Mouse (Mus musculus): ENCODE measurements around the gene Plekhg4. TPM values are rescaled to one million over a fixed set of nuclear protein-coding genes. Genes with fewer than 3 reads are reported as not detected.

Gene Plekhg4
- total RNA-seq, 1 experiment: 3.1 TPM

- Histone ChIP-seq H3K36me3 (ENCODE audit: control insufficient read depth, insufficient read depth, low read length, poor library complexity, severe bottlenecking) (peaks cover 6% of the 10 kb centered on the region), H3K27ac (ENCODE audit: insufficient read depth, low read depth, low read length, poor library complexity, severe bottlenecking) (no peak overlapping the region), H3K9ac (ENCODE audit: insufficient read depth, low read depth, low read length, poor library complexity, severe bottlenecking) (no peak overlapping the region)
Observed at GRCm38 (mm10) chr8:105359208-105359607, 13.9 kb upstream of the Plekhg4 start.

GRCm38 (mm10) chr8:105359646-105360045, 13.4 kb upstream of the Plekhg4 start:
- H3K36me3 ChIP-seq (ENCODE audit: control insufficient read depth, insufficient read depth, low read length, poor library complexity, severe bottlenecking): peaks cover 6% of the 10 kb centered on the region

More at GRCm38 (mm10) chr8:105359208-105359607, 13.9 kb upstream of the Plekhg4 start:
- in situ Hi-C loops (cut with MboI; ENCODE audit: low sequenced_read_pairs in 2 of 2, unreplicated experiment in 2 of 2): no loop called here
- no peak for DNase-seq (ENCODE audit: low read depth, low spot score)
- Histone ChIP-seq H3K4me3 (ENCODE audit: insufficient read depth in 1 of 2, low read depth in 1 of 2, low read length in 2 of 2, poor library complexity in 1 of 2, severe bottlenecking in 1 of 2) (no peak overlapping the region), H3K4me1 (ENCODE audit: control insufficient read depth in 2 of 2, insufficient read depth in 2 of 2, low read length in 2 of 2, poor library complexity in 1 of 2) (peaks cover 2 to 16% of the 10 kb centered on the region in 2 experiments; a peak in 2 of 4 replicates), H3K9me3 (ENCODE audit: control insufficient read depth, insufficient read depth, low read depth, low read length) (no peaks in the 10 kb centered on the region)
- TF ChIP-seq ZNF384 (IDR thresholded peaks at IDR 0.05; ENCODE audit: low read depth, low read length): no peak
- no peak for TF ChIP-seq MAFK (IDR thresholded peaks at IDR 0.05; ENCODE audit: insufficient read depth, low read depth, low read length)
- no peak for TF ChIP-seq ZC3H11A (IDR thresholded peaks at IDR 0.05; ENCODE audit: borderline replicate concordance, low read depth, low read length)

GRCm38 (mm10) chr8:105361751-105362702, 11.0 kb upstream of the Plekhg4 start:
- in situ Hi-C loops (cut with MboI; ENCODE audit: low sequenced_read_pairs in 2 of 2, unreplicated experiment in 2 of 2): no loop called here
- TF ChIP-seq ZC3H11A (IDR thresholded peaks at IDR 0.05; ENCODE audit: borderline replicate concordance, low read depth, low read length) (no peak), MAFK (IDR thresholded peaks at IDR 0.05; ENCODE audit: insufficient read depth, low read depth, low read length) (no peak), CHD2 (IDR thresholded peaks at IDR 0.05; ENCODE audit: low read depth, low read length) (no peak), HCFC1 (IDR thresholded peaks at IDR 0.05; ENCODE audit: borderline replicate concordance, insufficient read depth, low read length) (no peak), ZNF384 (IDR thresholded peaks at IDR 0.05; ENCODE audit: low read depth, low read length) (no peak)
- Histone ChIP-seq H3K36me3 (ENCODE audit: control insufficient read depth, insufficient read depth, low read length, poor library complexity, severe bottlenecking) (peaks cover 6% of the 10 kb centered on the region), H3K9me3 (ENCODE audit: control insufficient read depth, insufficient read depth, low read depth, low read length) (no peaks in the 10 kb centered on the region), H3K9ac (ENCODE audit: insufficient read depth, low read depth, low read length, poor library complexity, severe bottlenecking) (no peak overlapping the region), H3K4me3 (ENCODE audit: insufficient read depth in 1 of 2, low read depth in 1 of 2, low read length in 2 of 2, poor library complexity in 1 of 2, severe bottlenecking in 1 of 2) (no peak overlapping the region), H3K4me1 (ENCODE audit: control insufficient read depth in 2 of 2, insufficient read depth in 2 of 2, low read length in 2 of 2, poor library complexity in 1 of 2) (peaks cover 0 to 6% of the 10 kb centered on the region in 2 experiments; a peak in 2 of 4 replicates), H3K27ac (ENCODE audit: insufficient read depth, low read depth, low read length, poor library complexity, severe bottlenecking) (no peak overlapping the region)
- no peak for DNase-seq (ENCODE audit: low read depth, low spot score)

More at GRCm38 (mm10) chr8:105359646-105360045, 13.4 kb upstream of the Plekhg4 start:
- in situ Hi-C loops (cut with MboI; ENCODE audit: low sequenced_read_pairs in 2 of 2, unreplicated experiment in 2 of 2): no loop called here
- H3K4me1 ChIP-seq (ENCODE audit: control insufficient read depth in 2 of 2, insufficient read depth in 2 of 2, low read length in 2 of 2, poor library complexity in 1 of 2): peaks cover under 1 to 16% of the 10 kb centered on the region in 2 experiments; a peak in 2 of 4 replicates
- no peak for DNase-seq (ENCODE audit: low read depth, low spot score)
- TF ChIP-seq CHD2 (IDR thresholded peaks at IDR 0.05; ENCODE audit: low read depth, low read length): no peak
- no peak for TF ChIP-seq MAFK (IDR thresholded peaks at IDR 0.05; ENCODE audit: insufficient read depth, low read depth, low read length)
- TF ChIP-seq ZC3H11A (IDR thresholded peaks at IDR 0.05; ENCODE audit: borderline replicate concordance, low read depth, low read length): no peak
- TF ChIP-seq ZNF384 (IDR thresholded peaks at IDR 0.05; ENCODE audit: low read depth, low read length): no peak
- no peak for TF ChIP-seq HCFC1 (IDR thresholded peaks at IDR 0.05; ENCODE audit: borderline replicate concordance, insufficient read depth, low read length)
- H3K4me3 ChIP-seq (ENCODE audit: insufficient read depth in 1 of 2, low read depth in 1 of 2, low read length in 2 of 2, poor library complexity in 1 of 2, severe bottlenecking in 1 of 2): no peak overlapping the region
- H3K9me3 ChIP-seq (ENCODE audit: control insufficient read depth, insufficient read depth, low read depth, low read length): no peaks in the 10 kb centered on the region
- H3K9ac ChIP-seq (ENCODE audit: insufficient read depth, low read depth, low read length, poor library complexity, severe bottlenecking): no peak overlapping the region
- no peak overlapping the region for H3K27ac ChIP-seq (ENCODE audit: insufficient read depth, low read depth, low read length, poor library complexity, severe bottlenecking)

- H3K27ac ChIP-seq (ENCODE audit: insufficient read depth, low read depth, low read length, poor library complexity, severe bottlenecking): no peak overlapping the region
Observed at GRCm38 (mm10) chr8:105367107-105367506, 6.0 kb upstream of the Plekhg4 start.

More at GRCm38 (mm10) chr8:105367107-105367506, 6.0 kb upstream of the Plekhg4 start:
- TF ChIP-seq CHD2 (IDR thresholded peaks at IDR 0.05; ENCODE audit: low read depth, low read length) (no peak), ZC3H11A (IDR thresholded peaks at IDR 0.05; ENCODE audit: borderline replicate concordance, low read depth, low read length) (no peak), MAFK (IDR thresholded peaks at IDR 0.05; ENCODE audit: insufficient read depth, low read depth, low read length) (no peak), ZNF384 (IDR thresholded peaks at IDR 0.05; ENCODE audit: low read depth, low read length) (no peak), HCFC1 (IDR thresholded peaks at IDR 0.05; ENCODE audit: borderline replicate concordance, insufficient read depth, low read length) (no peak)
- DNase-seq (ENCODE audit: low read depth, low spot score): no peak
- H3K4me1 ChIP-seq (ENCODE audit: control insufficient read depth in 2 of 2, insufficient read depth in 2 of 2, low read length in 2 of 2, poor library complexity in 1 of 2): peaks cover 0 to 3% of the 10 kb centered on the region in 2 experiments; a peak in 2 of 4 replicates
- no peak overlapping the region for H3K4me3 ChIP-seq (ENCODE audit: insufficient read depth in 1 of 2, low read depth in 1 of 2, low read length in 2 of 2, poor library complexity in 1 of 2, severe bottlenecking in 1 of 2)
- in situ Hi-C loops (cut with MboI; ENCODE audit: low sequenced_read_pairs in 2 of 2, unreplicated experiment in 2 of 2): no loop called here
- H3K36me3 ChIP-seq (ENCODE audit: control insufficient read depth, insufficient read depth, low read length, poor library complexity, severe bottlenecking): peaks cover 4% of the 10 kb centered on the region; the same call in 1 of the 2 replicates
- H3K9me3 ChIP-seq (ENCODE audit: control insufficient read depth, insufficient read depth, low read depth, low read length): no peaks in the 10 kb centered on the region
- H3K9ac ChIP-seq (ENCODE audit: insufficient read depth, low read depth, low read length, poor library complexity, severe bottlenecking): no peak overlapping the region

Measured in ES-E14 (cell line).